Mouse (Mus musculus) kidney, postnatal 36 days (tissue): ENCODE measurements around the gene Asap3.

Experiments used
- DNase-seq, 2 experiments: peaks; one replicate each; pipeline ENCODE4 v3.0.0; 2021 to 2022; ENCODE audit warnings: mixed read lengths in 2 of 2

The Asap3 gene

DNA sequence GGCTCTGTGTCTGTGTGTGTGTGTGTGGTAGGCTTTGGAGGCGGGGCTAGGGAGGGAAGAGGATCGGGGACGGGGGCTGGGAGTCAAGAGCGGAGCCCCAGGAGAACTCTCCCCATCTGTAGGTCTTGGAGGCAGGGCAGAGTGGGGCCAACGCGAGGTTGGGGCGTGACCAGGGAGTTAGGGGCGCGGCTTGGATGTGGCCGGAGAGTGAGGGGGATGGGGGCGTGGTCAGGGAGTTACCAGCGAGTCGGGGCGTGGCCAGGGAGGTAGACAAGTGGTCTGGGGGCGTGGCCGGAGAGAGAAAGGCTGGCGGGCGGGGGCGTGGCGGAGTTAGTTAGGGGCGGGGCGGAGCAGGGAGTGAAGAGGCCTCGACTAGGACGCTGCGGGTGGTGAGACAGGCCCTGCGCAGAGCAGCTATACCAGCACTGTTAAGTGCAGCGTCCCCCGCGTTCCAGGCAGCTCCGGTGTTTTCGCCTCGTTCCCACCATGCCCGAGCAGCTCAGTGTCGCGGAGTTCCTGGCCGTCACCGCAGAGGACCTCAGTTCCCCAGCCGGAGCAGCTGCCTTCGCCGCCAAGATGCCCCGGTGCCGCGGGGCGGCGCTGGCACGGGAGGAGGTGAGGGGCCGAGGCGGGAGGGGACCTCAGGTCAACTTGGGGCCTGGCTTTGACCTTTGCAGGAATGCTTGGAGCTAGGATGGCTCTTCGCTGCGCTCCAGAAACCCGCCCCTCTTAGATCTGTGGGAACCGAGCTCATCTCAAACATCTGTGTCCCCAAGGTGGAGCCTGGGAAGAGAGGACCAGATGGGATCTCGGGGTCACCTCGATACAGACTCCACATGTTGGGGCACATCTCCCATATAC, at the start of gene Asap3:
Gene Asap3, plus strand, starts transcription at position 333 of the 861 bp plus-strand sequence.
- DNase-seq, result peak; percentile 99 to 100

DNA sequence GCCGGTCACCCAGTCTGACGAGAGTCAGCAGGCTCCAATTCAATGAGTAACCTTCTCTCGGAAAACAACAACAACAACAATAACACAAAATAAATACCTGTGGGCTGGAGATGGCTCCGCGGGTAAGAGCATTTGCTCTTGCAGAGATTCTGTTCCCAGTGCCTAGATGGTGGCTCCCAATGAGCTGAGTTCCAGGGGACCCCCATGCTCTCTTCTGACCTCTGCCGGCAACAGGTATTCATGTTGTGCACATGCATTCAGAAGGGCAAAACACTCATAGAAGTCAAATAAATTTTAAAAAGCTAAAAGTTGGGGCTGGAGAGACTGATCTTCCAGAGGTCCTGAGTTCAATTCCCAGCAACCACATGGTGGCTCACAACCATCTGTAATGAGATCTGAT, 47.7 kb upstream of the Asap3 start:
- DNase-seq, result peak in 1 of 2 experiments; percentile 47

DNA sequence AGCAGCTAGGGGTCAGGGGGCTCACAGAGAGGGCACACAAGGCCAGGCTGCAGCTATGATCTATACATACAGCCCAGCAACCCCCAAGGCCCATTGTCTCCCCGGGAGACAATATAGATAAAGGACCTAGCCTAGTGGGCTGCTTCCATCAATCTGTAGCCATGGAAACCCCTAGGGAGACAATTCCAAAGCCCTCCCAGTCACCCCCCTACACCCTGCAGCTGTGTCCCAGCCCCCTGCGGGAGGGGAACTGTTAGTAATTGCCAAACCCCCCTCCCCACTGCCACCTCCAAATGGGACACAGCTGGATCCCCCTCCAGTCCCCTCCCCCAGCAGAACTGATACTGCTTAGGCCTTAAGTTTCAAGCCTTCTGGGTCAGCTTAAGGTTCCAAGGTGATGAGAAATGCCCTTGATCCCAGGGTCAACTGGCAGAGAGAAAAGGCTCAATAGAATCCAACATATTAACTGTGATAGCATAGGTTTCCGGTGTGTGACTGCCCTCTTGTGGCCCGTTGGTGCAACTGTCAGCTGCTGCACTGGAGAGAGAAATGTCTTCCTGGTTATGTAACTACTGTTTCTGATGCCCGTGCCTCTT, 46.3 kb upstream of the Asap3 start:
- DNase-seq, result peak; percentile 78 to 84

DNA sequence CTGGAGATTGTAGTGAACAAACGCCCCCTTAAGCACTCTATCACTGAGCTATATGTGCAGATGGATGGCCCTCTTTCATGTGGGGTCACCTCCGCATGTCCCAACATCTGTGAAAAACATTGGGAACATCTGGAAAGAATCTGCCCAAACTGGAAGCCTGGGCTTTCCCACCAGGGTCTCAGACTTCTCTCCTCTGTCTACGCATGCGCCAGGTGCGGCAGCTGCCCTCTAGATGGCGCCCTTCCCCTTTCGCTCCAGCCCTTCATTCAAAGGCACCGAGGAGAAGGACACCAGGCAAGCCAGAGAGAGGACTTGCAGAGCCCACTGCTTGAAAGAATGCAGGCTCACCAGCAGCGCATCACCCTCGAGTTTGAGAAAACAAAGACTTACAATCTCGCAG, 42.7 kb upstream of the Asap3 start:
- peak; percentile 78 to 92 for DNase-seq

DNA sequence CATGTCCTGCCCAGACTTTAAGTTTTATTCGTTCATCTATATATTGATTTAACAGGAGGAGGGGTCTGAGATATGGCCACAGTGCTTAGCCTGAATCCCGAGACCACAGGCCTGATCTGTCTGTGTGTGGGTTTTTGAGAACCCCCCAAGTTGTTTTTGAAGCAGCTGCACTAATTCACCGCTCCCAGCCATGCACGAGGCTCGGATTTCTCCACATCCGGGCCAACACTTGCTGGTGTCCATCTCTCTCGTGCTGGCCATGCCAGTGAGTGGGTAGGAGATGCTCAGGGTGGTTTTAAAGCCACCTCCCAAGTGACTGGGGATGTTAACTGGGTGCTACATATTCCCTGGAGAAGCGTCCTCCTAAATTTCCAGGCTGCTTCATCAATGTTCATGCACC, 41.2 kb upstream of the Asap3 start:
- DNase-seq, result no peak

DNA sequence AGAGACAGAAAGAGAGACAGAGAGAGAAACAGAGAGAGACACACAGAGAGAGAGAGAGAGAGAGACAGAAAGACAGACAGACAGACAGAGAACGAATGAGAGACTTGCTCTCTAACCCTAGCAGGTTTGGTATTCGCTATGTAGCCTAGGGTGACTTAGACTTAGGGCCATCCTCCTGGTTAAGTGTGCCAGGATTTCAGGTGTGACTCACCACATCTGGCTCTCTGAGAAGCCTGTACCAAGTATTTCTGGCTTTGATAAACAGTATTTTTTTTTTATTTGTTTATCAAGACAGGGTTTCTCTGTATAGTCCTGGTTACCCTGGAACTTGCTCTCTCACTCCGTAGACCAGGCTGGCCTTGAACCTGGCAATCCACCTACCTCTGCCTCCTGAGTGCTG, 38.5 kb upstream of the Asap3 start:
- no peak for DNase-seq

DNA sequence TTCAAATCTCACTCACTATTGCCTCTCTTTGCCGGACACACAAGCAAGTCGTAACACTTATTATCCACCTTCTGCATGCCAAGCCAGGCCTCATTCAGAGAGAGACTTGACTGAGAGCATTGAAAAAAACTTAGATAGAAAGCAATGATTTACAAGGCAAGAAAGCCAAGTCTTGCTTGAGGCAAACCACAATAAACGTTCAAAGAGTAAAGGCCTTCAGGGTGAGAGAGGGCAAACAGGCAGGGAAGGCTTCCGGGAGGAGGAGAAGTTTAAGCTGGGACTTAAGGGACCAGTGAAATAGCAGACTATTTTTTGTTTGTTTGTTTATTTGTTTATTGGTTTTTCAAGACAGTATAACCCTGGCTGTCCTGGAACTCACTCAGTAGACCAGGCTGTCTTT, 35.8 kb upstream of the Asap3 start:
- DNase-seq, result peak in 1 of 2 experiments; percentile 23

DNA sequence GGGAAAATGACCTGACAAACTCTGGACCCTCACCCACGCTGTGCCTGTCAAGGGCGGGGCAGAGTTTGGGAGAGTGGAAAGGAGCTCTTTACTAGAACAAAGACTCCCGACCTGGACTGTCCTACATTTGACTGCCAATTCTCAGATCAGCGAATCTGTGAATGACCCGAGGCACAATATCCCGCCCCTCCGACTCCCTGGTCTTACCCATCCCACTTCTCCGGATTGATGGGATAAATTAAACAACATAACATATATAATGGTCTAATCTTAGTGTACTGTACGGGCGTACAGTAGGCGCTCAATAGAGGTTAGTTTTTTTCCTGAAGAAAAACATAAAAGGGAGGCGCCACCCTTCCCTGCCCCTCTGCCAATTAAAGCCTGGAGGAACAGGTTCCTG, 34.7 kb upstream of the Asap3 start:
- DNase-seq, result no peak

DNA sequence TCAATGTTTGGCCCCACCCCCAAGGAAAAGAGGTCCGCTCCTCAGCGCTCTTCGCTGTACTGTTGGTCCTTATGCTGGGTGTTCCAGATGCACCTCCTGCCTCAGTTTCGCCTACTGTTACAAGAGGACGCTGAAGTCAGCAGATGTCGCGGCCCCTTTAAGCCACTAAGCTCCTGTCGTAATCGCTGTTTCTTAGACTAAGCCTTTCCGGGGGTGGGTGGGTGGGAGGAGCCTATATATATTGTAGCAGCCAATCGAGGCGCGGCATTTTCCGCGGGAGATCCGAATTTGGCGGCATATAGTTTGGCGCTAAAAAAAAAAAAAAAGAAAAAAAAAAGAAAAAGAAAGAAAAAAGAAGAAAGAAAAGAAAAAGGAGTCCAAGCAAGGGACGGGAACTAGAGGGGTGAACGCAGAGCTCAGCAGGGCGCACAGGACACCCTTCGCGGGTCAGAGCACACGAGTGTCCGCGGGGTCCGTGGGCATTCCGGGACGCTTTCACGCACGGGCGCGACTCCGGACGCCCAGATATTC, 34.1 kb upstream of the Asap3 start, which contains the start of gene E2f2:
Gene E2f2, plus strand, starts transcription at position 384 of the 531 bp plus-strand sequence.
- peak; percentile 75 to 88 for DNase-seq

DNA sequence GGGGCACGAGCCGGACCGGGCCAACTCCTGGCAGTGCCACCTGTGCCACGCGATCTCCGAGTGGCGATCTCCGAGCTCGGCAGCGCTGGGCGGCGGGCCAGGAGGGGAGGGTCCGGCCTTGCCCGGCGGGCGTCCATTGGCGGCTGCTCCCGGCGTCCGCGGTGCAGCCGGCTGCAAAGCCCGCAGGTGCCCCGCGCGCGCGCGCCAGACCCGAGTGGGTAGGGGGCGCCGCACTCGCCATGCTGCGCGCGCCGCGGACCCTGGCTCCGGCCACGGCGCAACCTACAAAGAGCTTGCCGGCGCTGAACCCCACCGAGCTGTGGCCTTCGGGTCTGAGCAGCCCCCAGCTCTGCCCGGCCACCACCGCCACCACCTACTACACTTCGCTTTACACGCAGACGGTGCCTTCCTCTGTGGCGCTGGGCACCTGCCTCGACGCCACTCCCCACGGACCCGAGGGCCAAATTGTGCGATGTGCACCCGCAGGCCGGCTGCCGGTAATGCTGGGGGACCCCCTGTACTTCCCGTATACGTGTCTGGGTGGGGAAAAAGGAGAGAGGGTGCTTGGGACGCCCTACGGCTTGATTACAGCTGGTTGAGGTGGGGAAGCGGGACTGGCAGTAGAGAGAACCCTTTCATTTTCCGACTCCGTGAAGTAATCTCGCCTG, 33.5 kb upstream of the Asap3 start:
- peak; percentile 65 to 92 for DNase-seq

DNA sequence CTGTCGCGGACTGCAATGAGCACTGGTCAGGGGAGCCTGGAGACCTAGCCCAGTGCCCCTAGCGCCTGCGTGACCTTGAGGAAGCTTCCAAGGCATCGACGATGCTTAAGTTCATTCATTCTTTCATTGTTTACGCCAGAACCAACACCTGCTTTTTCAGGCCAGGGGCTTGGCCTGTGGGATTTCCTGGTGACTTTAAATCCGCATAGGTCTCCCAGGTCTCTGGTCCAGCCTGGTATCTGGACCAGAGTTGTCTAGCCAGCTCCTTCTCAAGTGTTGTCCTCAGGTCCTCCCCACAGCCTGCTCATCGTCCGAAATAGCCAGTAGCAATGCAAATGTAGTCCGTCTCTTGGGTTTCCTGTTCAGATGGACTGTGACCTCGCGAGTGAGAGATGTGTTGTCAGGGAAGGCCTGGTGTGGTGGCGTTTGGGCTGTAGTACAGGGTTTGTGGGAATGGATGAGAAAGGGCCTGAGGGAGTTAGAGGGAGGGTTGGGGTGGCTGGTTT, 32.9 kb upstream of the Asap3 start:
- peak in 1 of 2 experiments; percentile 43 for DNase-seq

DNA sequence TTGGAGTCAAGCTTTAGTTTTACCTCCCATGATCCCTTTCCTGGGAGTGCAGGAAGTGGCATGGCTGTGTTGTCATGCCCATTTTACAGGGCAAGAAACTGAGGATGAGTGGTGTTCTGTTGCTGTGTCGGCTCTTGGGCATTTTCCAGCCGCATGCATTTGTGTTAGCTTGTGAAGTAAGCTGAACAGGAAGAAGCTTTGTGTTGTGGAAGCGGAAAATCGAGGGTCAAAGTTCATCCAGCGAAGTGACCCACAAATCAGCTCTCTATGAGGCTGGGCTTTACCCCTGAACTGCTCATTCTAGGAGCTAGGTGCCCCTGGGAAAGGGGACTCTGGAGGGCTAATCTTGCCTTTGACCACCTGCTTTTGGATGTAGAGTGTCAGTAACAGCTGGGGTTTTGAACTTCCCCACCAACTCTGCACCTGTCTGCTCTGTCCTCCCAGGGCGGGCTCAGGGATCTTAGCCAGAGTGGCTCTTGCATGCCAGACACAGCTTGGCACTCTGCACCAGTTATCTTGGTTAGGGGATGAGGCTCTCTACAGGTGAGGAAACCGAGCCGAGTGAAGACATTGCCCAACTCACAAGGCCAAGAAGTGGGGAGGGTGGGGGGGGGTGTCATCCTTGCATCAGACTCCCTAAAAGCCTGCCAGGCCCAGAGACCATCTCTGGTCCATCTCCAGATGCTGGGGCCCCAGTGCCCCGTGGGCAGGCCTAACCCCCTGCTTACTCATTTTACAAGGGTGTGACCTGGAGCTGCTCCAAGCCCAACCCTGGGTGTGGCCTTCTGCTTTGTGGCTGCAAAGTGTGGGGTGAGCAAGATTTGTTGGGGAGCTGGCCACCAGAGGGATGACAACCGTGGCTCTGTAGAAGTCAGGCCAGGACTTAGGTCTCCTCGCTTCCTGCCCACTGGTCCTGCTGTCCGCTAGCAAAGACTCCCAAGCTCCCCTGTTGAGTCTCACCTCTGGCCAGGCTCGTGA, 31.7 kb upstream of the Asap3 start:
- peak in 1 of 2 experiments; percentile 40 for DNase-seq

DNA sequence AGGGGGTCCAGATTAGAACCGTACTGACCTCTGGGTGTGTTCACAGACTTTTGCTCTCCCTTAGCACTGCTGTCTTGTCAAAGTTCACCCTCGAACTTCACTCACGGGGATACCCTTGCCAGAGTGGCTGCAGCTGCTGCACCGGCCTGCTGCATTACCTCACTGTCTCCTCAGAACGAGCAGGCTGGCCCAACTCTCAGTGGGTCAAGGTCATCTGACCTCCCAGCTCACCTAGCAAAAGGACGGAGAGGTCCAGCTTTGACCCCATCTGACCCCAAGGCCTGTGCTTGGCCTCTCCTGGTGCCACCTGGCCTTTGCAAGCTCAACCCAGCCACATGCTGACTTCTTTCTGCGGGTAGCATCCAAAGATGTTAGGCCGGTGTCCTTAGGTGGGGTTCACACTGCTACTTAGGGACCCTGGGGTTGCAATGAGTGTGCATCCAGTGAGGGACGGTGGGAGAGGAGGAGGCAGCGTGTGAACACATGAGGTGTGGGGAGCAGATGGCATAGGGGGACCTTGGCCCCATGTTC, 30.1 kb upstream of the Asap3 start:
- DNase-seq, result no peak

DNA sequence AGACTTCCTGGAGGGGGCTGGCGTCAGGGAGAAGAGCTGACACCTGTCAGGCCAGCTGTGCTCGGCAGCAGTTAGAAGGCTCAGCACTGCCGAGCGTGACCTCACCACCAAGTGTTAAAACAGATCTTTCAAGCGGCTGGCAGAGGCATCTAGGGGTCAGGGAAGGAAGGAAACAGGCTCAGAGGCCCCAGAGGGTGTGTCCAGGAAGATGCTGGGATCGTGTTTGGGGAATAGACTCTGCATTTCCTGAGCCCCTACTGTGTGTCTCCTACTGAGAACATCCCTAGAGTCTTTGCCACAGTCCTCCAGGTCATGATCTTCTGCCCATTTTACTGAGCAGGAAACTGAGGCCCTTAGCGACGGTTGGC, 28.9 kb upstream of the Asap3 start:
- peak; percentile 39 to 52 for DNase-seq

DNA sequence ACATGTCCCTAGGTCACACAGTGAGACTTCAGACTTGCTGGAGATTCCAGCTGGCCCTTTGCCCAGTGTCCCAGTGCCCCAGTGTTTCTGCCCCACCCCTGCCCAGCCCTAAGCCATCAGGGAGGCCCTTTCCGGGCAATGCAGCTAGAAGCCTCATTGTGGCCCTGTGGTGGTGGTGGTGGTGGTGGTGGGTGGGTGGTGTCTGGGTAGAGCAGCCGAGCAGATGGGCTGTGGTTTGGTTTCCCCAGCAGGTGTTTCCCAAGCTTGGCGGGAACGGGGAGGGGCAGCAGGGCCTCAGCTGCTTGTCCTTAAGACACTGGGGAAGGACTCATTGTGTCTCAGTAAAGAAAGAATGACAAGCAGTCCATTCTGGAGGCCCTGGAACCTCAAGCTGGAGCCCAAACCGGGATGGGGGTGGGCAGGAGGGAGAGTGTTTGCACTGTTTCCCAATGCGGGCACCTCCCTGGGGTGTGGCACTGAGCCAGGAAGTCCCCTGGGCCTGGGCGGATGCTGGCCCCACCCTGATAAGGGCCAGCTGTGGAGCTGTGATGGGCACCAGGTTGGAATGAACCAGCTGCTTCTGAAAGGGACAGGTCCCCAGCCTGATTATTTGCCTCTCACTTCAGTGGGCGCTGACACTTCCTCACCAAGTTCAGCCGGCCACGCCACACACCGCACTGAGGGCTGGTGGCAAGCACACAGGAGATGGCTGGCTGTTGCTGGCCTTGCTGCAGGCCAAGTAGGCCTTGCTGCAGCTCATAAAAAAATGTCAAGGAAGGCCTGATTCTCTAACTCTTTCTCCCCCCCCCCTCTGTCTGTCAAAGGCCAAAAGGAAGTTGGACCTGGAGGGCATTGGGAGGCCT, 28.3 kb upstream of the Asap3 start:
- DNase-seq, result peak; percentile 63 to 78

DNA sequence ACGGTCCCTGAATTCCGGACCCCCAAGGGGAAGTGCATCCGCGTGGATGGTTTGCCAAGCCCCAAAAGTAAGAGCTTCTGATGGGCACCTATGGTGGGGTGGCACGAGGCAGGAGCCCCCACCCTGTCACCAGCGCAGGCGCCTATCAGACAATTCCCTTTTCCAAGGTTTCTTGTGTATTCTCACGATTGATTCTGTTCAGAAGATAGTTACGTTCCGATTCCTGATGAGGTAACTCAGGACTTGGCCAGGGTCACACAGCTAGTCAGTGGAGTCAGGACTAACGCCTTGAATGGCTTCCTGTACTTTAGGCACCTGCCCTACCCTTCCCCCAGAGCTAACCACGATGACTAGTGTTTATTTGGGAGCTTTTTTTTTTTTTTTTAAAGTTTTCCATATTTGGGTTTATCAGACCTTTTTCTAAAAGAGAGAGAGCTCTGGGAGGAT, 27.7 kb upstream of the Asap3 start:
- DNase-seq, result no peak

DNA sequence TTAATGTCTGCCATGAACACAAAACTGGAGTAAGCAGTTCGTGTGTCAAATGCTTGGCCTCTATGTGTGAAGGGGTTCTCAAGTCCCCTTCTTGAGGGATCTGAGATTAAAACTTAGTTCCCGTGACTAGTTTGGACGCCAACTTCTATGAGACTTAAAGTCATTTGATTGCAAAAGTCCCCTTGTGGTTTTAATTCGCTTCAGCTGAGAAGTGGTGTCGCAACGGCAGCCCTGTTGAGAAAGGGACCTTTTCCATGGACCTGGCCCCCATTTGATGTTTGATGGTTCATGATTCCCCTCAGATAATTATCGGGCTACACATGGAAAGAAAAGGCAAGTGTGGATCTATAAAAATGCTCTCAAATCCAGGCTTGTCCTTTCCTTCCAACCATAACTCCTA, 26.7 kb upstream of the Asap3 start:
- no peak for DNase-seq

DNA sequence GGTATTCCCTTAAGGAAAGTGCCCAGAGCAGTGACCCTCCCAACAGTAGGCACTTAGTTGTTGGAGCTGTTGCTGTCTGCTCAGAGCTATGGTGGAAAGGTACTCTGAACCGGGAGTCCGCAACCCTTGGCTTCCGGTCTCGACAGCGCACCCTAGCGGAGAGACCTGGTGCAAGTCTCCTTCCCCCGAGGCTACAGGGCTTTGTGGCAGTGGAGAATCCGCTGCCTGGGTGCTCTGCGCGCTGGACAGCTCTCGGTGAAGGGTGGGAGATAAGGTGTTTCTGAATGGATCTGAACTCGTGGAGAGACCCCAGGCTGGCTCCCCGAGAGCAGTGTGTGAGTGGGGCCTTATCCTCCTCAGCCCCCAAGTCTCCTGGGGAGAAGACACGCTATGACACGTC, 26.2 kb upstream of the Asap3 start:
- DNase-seq, result peak; percentile 83 to 94

DNA sequence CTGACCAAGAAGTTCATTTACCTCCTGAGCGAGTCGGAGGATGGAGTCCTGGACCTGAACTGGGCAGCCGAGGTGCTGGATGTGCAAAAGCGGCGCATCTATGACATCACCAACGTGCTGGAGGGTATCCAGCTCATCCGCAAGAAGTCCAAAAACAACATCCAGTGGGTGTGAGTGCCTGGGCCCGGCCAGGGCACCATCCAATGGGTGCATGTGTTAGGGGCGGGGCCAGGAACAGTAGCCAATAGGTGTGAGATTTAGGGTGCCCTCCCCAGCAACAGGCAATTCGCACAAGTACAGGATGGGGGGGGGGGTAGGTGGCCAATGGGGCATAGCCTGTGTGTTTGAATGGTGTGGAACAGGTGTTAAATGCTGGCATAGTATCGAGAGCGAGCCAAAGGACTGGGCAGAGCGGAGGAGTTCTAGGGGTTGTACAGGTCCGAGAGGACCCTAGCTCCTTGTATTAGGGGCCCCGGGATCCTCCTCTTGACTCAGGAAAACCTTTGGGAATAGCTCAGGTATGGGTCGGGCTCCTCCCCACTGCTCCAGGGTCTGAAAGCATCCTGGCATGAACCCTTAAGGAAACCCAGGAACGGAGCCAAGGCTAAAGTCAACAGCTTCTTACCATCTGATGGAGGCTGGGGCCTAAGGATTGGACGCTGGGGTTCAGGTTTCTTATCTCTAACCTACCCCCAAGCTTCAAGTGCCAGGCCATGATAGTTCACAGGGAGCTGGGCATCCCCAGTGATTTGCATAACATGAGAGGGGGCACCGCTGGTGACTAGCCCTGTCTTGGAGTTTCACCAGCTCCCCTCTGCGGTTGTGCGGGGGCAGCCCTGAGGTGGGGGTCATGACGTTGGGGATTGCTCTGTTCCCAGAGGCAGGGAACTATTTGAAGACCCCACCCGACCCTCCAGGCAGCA, 25.5 kb upstream of the Asap3 start:
- peak; percentile 90 to 92 for DNase-seq
